Mouse (Mus musculus) megakaryocyte, embryonic 14.5 days (primary cell): Measurements from ENCODE around the gene Foxd2.

Source experiments
- FLI1 ChIP-seq: IDR thresholded peaks from 2 replicates; pipeline ENCODE4 v1.6.1; 2012; ENCODE audit warnings: low read length, inconsistent platforms, mixed read lengths
- GATA1 ChIP-seq: IDR thresholded peaks from 3 replicates; pipeline ENCODE4 v1.6.1; 2012; ENCODE audit warnings: mixed read lengths, low read length, inconsistent platforms, borderline replicate concordance

DNA sequence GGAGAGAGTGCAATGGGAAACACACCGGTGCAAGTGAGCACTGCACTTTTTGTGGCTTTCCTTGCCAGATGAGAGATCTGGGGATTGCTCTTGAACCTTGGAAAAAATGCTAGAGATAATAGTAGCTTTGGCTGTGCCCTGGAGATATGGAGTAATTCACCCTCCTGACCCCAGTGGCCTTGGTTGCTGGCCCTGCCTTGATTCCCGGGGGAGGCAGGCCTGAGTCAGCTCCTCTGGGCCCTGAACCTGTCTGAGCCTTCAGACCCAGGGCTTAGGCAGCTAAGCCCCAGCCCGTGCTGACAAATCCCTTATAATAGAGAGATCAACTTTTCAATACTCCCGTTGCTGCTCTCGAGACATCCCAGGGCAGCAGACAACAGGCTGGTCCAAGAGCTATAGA, 50.2 kb downstream of the Foxd2 start:
- no peak for TF ChIP-seq GATA1
- no peak for TF ChIP-seq FLI1
